Mouse (Mus musculus) embryonic stem cell, embryonic (primary cell): ENCODE measurements around the gene Gm15517.

Experiments used
- CTCF ChIA-PET, 4 experiments: fragments of 300-600 bp in 2 of 4; fragments of 350-600 bp in 2 of 4; sonication (Branson Sonifier 250); formaldehyde crosslinking; loops; one replicate each; lab custom pipeline; 2022; ENCODE audit warnings: inconsistent platforms in 2 of 4; lab: Charles Lee
- POLR2A ChIA-PET, 4 experiments: fragments of 300-600 bp in 2 of 4; fragments of 350-600 bp in 2 of 4; sonication (Branson Sonifier 250); formaldehyde crosslinking; loops; one replicate each; lab custom pipeline; 2022; ENCODE audit warnings: antibody characterized with exemption in 4 of 4, inconsistent platforms in 1 of 4; lab: Charles Lee

Gm15517 gene

DNA sequence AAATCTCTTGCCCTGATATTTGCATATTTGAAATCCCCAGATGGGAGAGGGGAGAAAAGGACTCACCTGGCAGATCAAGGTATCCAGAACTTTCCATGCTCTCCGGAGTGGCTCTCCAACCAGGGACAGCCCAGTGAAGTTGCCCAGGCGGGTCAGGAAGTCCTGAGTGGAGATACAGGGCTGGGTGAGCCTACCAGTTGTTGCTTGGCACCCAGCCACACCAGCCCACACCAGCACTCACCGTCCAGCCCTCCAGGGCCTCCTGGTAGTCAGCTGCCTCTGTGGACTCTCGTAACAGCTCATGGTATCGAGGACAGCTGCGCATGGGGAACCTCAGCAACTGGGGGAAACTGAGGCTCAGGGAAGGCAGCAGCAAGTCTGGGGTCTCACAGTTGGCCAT is 6.3 kb upstream of the Gm15517 start:
- POLR2A ChIA-PET: interaction anchor here in 3 of 4 experiments (0.6 to 10.4 kb wide), 16 partner anchors 8 to 252 kb away, joined by 3 to 67 read pairs (median 4); partner anchors contain the start of genes 1700028J19Rik (in 3 of the 3) and 2410002F23Rik (in 3 of the 3)

DNA sequence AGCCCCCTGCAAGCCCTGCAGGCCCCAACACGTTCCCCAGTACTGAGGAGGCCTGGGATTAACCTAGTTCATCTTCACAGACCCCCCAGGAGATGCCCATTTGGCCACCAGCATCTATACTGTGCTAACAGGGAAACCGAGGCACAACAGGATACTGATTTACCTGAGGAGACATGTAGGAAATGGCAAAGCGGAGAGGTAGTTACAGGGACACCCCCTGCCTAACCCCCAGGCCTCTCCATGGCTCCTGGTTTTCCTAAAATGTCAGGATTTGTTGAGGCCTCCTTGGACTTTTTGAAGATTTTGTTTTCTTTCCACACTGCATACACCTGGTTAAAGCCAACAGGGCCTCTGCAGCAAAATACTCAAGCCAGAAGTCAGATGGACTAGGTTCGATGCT is 4.0 kb upstream of the Gm15517 start, which contains the start of gene Acp4:
TSS of gene Acp4 (minus strand) at position 101 of the 400 bp plus-strand sequence.
- CTCF ChIA-PET: no interaction called here

More for the DNA sequence above, 6.3 kb upstream of the Gm15517 start:
- CTCF ChIA-PET: interaction anchor here in 3 of 4 experiments (0.6 to 2.5 kb wide), 3 partner anchors 8 to 252 kb away, joined by 6 to 9 read pairs (median 6); no protein-coding TSS in a partner anchor

DNA sequence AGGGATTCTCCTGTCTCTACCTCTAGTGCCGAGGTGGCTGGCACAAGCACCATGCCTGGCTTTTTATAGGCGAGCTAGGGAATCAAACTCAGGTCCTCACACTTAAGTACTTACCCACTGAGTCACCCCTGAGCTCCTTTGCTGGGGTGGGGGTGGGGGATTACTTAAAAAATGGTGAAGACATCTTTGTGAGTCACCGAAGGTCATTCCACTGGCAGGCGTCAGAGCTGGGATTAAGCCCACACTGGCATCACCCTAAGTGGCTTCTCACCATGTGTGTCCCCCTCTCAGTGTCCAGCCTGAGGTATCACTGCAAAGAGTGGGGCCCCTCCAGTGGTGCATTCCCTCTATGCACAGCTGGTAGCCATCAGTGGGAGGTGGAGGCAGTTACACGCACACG is 837 bp upstream of the Gm15517 start:
- CTCF ChIA-PET: interaction anchor here in 3 of 4 experiments (0.5 to 1.6 kb wide), 7 partner anchors 60 to 328 kb away, joined by 3 to 17 read pairs (median 3); no protein-coding TSS in a partner anchor
- POLR2A ChIA-PET: interaction anchor here in 3 of 4 experiments (0.6 to 10.4 kb wide), 4 partner anchors 14 to 450 kb away, joined by 3 to 67 read pairs (median 4); partner anchors contain the start of genes 1700028J19Rik (in 1 of the 3) and 2410002F23Rik (in 1 of the 3)

More for the DNA sequence above, 4.0 kb upstream of the Gm15517 start, which contains the start of gene Acp4:
- POLR2A ChIA-PET: interaction anchor here in 2 of 4 experiments (0.6 to 10.4 kb wide), 4 partner anchors 11 to 1491 kb away, joined by 3 to 67 read pairs (median 3); partner anchors contain the start of genes 1700028J19Rik (in 1 of the 2) and 2410002F23Rik (in 1 of the 2)

DNA sequence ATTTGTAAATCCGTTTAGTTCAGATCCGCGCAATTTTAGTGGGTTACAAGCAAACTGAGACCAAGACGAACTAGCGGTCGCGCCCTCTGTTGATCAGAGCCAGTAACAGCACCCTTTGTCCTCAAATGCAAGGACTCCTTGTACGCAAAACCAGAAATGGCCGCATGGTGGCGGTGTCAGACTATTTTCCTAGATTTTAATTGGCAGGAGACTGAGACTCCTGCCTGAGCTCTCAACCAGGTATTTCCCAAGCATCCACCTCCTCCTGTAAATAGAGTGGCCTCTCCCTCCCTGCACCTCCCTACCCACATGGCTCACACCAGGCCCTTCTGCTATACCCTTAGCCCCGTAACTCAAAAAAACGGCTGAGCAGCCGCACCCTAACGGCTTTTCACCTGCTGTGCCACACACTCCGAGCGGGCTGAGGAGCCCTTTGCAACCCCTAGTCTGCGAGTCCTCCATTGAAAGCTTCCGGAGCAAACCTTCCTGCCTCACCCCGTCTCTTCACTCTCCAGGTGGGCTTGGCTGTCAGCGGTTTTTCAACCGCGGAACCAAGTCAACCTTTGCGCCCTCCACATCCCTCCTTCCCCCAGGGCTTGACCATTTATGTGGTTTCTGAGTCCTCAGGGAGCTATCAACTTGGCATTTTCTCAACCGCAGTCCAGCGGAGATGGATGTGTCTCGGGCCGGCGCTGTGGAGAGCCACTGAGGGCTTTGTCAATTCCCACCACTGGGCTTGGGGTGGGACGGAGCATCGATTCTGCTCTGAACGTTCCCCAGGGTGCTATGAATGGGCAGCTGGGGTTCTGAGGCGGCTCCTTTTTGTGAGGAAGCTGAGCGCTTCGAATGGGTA is 1.8 kb downstream of the Gm15517 start:
- ChIA-PET POLR2A (interaction anchor here (0.5 to 10.4 kb wide), 64 partner anchors 9 to 387 kb away, joined by 3 to 67 read pairs (median 4); partner anchors contain the start of genes 1700028J19Rik (in 2 of the 4), 2410002F23Rik (in 2 of the 4), Fam71e1 (in 2 of the 4) and Josd2 (in 2 of the 4)), CTCF (interaction anchor here (0.5 to 3.3 kb wide), 130 partner anchors 9 to 849 kb away, joined by 3 to 48 read pairs (median 5); partner anchors contain the start of genes Pold1 (in 2 of the 4), 1700028J19Rik (in 1 of the 4), 2410002F23Rik (in 1 of the 4) and Ap2a1 (in 1 of the 4))

DNA sequence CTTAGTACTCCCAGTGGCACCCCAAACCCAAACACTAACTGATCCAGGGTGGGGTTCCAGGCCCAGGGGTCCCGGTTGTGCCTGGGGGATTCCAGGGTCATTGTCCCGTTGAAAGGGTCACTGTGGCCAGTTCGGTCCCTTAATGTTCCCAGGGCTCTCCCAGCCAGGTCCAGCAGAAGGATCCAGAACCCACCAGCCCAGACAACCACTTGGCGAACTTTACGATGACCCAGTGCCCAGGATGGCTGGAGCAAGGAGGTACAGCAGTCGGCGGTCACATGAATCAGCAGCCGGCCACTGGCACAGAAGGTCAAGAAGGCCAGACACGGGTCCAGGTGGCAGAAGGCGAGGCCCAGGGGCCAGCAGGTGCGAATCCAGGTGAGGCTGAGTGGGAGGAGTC is 6.9 kb downstream of the Gm15517 start:
- POLR2A ChIA-PET: interaction anchor here in 2 of 4 experiments (0.5 to 1.2 kb wide), 4 partner anchors 22 to 259 kb away, joined by 3 to 4 read pairs (median 3); partner anchors contain the start of genes 1700028J19Rik (in 1 of the 2) and 2410002F23Rik (in 1 of the 2)
- CTCF ChIA-PET: interaction anchor here in 1 of 4 experiments (0.9 to 1.4 kb wide), 3 partner anchors 85 to 280 kb away, joined by 3 to 4 read pairs (median 3); partner anchors contain the start of gene Pold1

DNA sequence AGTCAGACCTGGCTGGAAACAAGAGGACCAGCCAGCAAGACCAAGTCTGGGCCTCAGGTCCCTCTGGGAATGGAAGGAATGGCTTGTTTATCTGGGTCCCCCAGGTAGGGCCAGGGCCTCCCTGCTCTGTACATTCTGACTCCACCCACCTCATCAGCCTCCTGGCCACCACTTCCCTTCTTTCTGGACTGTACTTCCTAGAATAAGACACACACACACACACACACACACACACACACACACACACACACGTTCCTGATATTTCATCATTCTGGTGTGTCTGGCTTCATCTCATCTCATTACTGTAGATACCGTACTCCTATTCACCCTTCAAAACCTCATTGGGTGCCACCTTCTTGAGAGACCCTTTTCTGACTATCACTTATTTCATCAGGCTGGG is 8.2 kb downstream of the Gm15517 start:
- CTCF ChIA-PET: interaction anchor here in 1 of 4 experiments (1.0 to 1.4 kb wide), 2 partner anchors 42 to 84 kb away, joined by 4 to 5 read pairs; no protein-coding TSS in a partner anchor
- POLR2A ChIA-PET: interaction anchor here in 2 of 4 experiments (0.7 to 1.1 kb wide), 4 partner anchors 33 to 209 kb away, joined by 3 read pairs; no protein-coding TSS in a partner anchor

DNA sequence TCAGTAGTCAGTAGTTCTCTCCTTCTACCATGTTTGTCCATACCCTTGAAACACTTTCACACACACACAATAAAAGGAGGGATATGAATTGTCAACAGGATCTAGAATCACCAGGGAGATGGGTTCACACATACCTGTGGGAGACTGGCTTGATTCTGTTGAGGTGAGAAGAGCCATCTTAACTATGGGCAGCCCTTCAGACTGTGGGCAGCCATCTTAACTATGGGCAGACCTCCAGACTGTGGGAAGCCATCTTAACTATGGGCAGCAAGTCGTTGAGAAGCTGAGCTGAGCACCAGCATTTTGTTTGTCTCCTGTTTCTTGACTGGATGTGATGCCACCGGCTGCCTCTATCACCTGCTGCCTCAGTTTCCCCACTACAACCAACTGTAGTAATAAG is 10.1 kb downstream of the Gm15517 start:
- POLR2A ChIA-PET: interaction anchor here in 2 of 4 experiments (0.9 to 2.6 kb wide), 5 partner anchors 25 to 255 kb away, joined by 3 to 13 read pairs (median 5); partner anchors contain the start of genes 1700028J19Rik (in 1 of the 2), 2410002F23Rik (in 1 of the 2), Emc10 (in 1 of the 2) and Fam71e1 (in 1 of the 2)
- CTCF ChIA-PET: interaction anchor here in 2 of 4 experiments (1.4 to 1.5 kb wide), 2 partner anchors 8 to 9 kb away, joined by 3 to 6 read pairs; no protein-coding TSS in a partner anchor

DNA sequence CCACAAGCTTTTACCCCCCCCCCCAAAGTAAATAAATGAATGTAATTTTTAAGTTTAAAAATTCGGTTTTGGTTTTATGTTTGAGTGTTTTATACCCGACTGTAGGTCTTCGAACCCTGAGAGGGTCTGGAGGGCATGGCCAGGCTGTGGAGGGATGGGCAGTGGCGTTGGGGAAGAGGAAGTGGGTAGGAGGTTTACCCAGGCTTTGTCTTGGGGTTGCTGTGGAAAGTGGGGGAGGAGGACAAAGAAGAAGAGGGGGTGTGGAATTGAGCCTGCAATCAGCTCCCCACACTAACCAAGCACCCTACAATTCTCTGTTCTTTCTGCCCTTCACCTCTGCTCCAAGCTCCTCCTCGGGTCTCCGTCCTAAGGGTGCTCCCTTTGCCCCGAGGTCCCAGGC is 11.3 kb downstream of the Gm15517 start:
- POLR2A ChIA-PET: interaction anchor here in 3 of 4 experiments (0.5 to 3.6 kb wide), 14 partner anchors 9 to 700 kb away, joined by 3 to 22 read pairs (median 4); partner anchors contain the start of genes Emc10 (in 1 of the 3), Fam71e1 (in 1 of the 3) and Izumo2 (in 1 of the 3)
- CTCF ChIA-PET: interaction anchor here in 2 of 4 experiments (0.9 to 3.4 kb wide), 5 partner anchors 9 to 249 kb away, joined by 3 to 21 read pairs (median 6); no protein-coding TSS in a partner anchor

DNA sequence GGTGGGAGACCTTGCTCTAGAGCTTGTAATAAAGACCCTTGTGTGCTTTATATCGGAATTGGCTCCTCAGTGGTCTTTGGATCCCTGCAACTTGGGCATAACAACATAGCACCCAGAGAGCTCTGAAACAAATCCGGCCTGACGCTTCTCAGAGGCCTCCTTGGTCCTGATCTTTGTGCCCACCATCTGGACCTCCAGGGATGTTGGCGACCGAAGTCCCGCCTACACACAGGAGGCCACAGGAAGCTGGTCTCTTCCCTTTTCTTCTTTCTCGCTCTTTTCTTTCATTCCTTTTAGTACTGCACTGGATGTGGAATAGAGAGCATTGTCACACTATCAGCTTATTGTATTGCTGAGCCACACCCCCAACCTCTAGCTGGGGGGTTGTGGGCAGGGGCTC is 12.2 kb downstream of the Gm15517 start:
- POLR2A ChIA-PET: interaction anchor here (0.5 to 3.6 kb wide), 36 partner anchors 10 to 435 kb away, joined by 3 to 22 read pairs (median 5); partner anchors contain the start of genes 1700028J19Rik (in 2 of the 4), 2410002F23Rik (in 2 of the 4), Emc10 (in 1 of the 4) and Fam71e1 (in 1 of the 4)

DNA sequence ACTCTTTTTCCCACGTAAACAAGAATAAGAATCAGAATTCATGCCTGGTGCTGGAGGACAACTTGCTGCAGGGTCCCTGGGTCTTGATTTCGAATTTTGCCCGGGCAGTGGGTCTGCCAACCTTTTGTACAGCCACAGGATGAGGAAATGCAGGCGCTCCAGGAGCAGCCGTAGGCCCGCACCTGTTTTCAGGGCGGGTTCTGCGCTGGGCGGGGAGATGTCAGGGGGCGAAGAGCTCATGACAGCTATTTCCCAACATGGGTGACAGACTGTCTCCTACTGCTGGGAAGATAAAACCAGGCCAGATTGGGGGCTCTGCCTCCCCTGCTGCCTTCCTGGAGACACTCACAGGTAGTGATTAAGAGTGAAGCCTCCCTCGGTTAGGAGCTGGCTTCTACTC is 12.8 kb downstream of the Gm15517 start:
- ChIA-PET CTCF (interaction anchor here (0.6 to 3.4 kb wide), 19 partner anchors 10 to 614 kb away, joined by 3 to 21 read pairs (median 3); partner anchors contain the start of genes 1700028J19Rik (in 1 of the 4) and 2410002F23Rik (in 1 of the 4)), POLR2A (interaction anchor here (0.5 to 3.6 kb wide), 36 partner anchors 11 to 316 kb away, joined by 3 to 22 read pairs (median 5); partner anchors contain the start of genes 1700028J19Rik (in 2 of the 4), 2410002F23Rik (in 2 of the 4), Clec11a (in 1 of the 4) and Emc10 (in 1 of the 4))

More for the DNA sequence above, 12.2 kb downstream of the Gm15517 start:
- CTCF ChIA-PET: interaction anchor here (0.6 to 3.4 kb wide), 14 partner anchors 10 to 615 kb away, joined by 3 to 21 read pairs (median 4); partner anchors contain the start of genes 1700028J19Rik (in 1 of the 4) and 2410002F23Rik (in 1 of the 4)

DNA sequence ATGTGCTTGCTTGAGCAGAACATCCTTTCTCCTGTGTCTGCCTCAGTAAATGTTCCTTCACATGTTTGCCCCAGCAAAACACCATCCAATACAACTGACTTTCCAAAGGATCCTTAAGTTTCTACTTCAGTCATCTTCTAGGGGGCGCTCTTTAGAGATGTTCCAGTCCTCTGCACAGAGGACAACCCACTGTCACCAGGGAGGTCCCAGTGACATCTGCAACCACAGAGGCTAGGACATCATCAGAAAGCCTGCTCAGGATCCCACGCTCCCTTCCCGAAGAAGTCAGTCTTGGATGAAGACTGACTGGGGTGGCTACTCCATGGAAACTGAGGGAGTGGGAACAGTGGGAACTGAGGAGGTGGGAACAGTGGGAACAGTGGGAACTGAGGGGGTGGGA is 14.3 kb downstream of the Gm15517 start:
- POLR2A ChIA-PET: interaction anchor here in 3 of 4 experiments (0.7 to 2.8 kb wide), 4 partner anchors 29 to 589 kb away, joined by 3 to 22 read pairs (median 7); partner anchors contain the start of genes 1700028J19Rik (in 1 of the 3) and 2410002F23Rik (in 1 of the 3)
- CTCF ChIA-PET: interaction anchor here in 3 of 4 experiments (0.6 to 3.4 kb wide), 4 partner anchors 12 to 75 kb away, joined by 3 to 15 read pairs (median 8); no protein-coding TSS in a partner anchor

DNA sequence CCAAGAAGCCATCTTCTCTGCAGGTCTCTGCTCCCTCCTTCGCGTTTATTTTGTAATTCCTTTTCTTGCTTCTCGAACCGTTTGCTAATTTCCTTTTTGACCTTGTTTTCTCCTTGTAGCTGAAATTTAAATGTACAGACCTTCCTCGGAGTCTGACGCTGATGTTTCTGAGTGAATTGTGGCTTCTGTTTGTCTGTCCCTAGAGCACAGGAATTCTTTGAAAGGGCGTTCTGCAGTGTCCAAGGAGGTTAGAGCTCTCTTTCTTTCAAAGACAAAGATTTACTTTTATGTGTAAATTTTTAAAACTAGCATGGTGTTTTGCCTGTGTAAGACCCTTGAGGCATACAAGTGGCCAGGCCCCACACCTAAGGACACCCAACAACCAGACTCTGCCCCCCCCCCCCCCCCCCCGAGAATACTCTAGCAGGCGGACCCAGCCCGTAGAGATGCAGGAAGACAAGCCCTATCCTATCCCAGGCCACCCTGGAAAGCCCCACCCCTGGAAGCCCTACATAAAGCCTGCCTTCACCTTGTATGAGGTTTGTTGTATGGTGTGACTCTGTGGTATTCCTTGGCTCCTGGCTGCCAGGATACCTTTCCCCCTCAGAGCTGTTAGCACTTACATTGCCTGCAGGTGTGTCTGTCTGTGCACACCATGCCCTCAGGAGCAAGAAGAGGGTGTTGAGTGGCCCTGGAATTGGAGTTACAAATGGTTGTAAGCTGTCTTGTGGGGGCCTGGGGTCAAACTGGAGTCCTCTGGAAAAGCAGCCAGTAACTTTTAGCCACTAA is 15.4 kb downstream of the Gm15517 start:
- POLR2A ChIA-PET: interaction anchor here (0.6 to 3.1 kb wide), 66 partner anchors 8 to 1621 kb away, joined by 3 to 46 read pairs (median 5); partner anchors contain the start of genes 1700028J19Rik (in 3 of the 4), 2410002F23Rik (in 3 of the 4), Fam71e1 (in 2 of the 4) and Emc10 (in 1 of the 4)
- CTCF ChIA-PET: interaction anchor here (0.5 to 3.0 kb wide), 32 partner anchors 11 to 425 kb away, joined by 3 to 23 read pairs (median 4); partner anchors contain the start of genes 1700028J19Rik (in 1 of the 4) and 2410002F23Rik (in 1 of the 4)

DNA sequence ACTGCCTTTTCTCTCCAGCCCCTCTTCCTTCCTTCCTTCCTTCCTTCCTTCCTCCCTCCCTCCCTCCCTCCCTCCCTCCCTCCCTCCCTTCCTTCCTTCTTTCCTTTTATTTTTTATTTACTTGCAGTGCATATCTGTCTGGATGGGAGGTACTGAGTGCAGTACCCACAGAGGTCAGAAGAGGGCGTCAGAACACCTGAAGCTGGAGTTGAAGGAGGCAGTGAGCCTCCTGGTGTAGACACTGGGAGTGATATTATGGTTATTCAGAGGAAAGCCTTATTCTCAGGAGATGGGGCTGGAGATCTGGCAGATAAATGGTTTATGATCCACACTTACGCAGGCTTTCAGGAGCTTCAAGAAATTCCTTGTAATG is 16.0 kb downstream of the Gm15517 start:
- CTCF ChIA-PET: interaction anchor here (0.5 to 3.0 kb wide), 25 partner anchors 11 to 244 kb away, joined by 3 to 23 read pairs (median 4); partner anchors contain the start of genes 1700028J19Rik (in 1 of the 4) and 2410002F23Rik (in 1 of the 4)

DNA sequence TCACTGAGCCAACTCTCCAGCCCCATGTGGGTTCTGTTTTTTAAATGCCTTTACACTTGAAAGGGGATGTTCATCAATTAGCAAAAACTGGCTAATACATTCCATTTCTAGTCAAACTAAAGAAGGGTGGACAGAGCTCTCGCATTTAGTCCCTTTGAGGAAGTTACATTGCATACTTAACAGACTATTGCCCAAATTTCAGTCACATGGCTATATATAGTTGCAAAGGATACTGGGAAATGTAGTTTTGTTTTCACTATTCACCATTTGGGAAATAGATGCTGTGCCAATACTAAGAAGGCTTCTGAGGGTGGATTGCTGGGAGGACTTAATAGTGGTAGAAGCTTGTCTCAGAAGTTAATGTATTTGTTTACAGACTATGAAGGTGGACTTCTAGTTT is 19.7 kb downstream of the Gm15517 start:
- POLR2A ChIA-PET: interaction anchor here in 2 of 4 experiments (0.9 to 2.6 kb wide), 4 partner anchors 24 to 79 kb away, joined by 3 to 13 read pairs (median 4); no protein-coding TSS in a partner anchor
- CTCF ChIA-PET: interaction anchor here in 2 of 4 experiments (0.6 to 1.8 kb wide), 4 partner anchors 15 to 367 kb away, joined by 3 to 14 read pairs (median 4); no protein-coding TSS in a partner anchor

More for the DNA sequence above, 16.0 kb downstream of the Gm15517 start:
- POLR2A ChIA-PET: interaction anchor here (0.6 to 3.1 kb wide), 43 partner anchors 8 to 471 kb away, joined by 3 to 46 read pairs (median 6); partner anchors contain the start of genes 1700028J19Rik (in 3 of the 4), 2410002F23Rik (in 3 of the 4), Fam71e1 (in 2 of the 4) and Emc10 (in 1 of the 4)

DNA sequence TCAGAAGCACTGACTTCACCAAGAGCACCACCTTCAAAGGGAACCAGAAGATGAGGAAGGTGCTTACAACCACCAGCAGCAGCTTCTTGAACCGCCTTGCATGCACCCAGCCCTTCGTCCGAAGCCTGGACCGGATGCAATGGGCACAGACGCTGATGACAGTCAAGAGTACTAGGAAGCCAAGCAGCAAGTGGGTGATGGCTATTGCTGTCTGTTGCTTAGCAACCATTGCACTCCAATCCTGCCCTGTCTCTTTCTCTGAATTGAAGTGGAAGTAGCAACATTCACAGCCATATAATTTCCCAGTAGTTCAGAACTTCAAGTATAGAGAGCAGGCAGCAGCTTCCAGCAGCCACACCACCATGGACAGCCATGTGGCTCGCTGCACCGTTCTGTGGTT is 20.3 kb downstream of the Gm15517 start:
- CTCF ChIA-PET: interaction anchor here in 2 of 4 experiments (0.6 to 1.6 kb wide), 3 partner anchors 16 to 36 kb away, joined by 3 to 14 read pairs (median 4); no protein-coding TSS in a partner anchor
- POLR2A ChIA-PET: interaction anchor here in 2 of 4 experiments (0.5 to 2.6 kb wide), 5 partner anchors 23 to 1598 kb away, joined by 3 to 13 read pairs (median 3); no protein-coding TSS in a partner anchor
